Mouse (Mus musculus): ENCODE measurements around the gene Kdm5b. TPM values are rescaled to one million over a fixed set of nuclear protein-coding genes. Genes with fewer than 3 reads are reported as not detected.

Gene Kdm5b
- polyA plus RNA-seq, 1 experiment from 2014 or later = 38.6 TPM

DNA sequence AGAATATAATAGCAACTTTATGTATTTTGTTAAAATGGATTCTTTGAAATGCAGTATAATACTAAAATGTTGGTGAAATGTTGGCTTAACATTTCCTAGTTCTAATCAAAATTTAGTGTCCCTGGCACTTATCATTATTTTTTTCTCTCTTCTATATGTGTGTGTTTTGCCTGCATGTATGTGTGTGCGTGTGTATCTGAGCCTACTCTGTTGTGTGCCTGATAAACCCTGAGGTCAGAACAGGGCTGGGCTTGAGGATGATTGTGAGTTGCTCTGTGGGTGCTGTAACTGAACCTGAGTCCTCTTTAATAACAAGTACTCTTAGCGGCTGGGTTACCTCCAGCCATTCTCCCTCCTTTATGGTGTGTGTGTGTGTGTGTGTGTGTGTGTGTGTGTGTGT, 55.0 kb downstream of the Kdm5b start:
- H3K4me3 ChIP-seq (ENCODE audit: control insufficient read depth in 1 of 2, insufficient read depth in 1 of 2, low read depth in 1 of 2, low read length in 2 of 2) = no peak overlapping the region
- peaks cover 86% of the 10 kb centered on the region for H3K36me3 ChIP-seq (ENCODE audit: control insufficient read depth, insufficient read depth, low read length)
- ATAC-seq (ENCODE audit: insufficient number of reproducible peaks, insufficient read depth, low FRiP score, low read depth) = no peak
- H3K4me2 ChIP-seq (ENCODE audit: low read length) = no peak overlapping the region
- H3K9me3 ChIP-seq (ENCODE audit: control insufficient read depth, low read length) = no peaks in the 10 kb centered on the region
- 89% methylated on average over 2 of the region's 2 CpGs for WGBS
- H3K27ac ChIP-seq (replicated peaks in 1 of 2; ENCODE audit: control insufficient read depth in 1 of 2, insufficient read depth in 1 of 2, low read depth in 2 of 2, low read length in 2 of 2) = no peak overlapping the region
- no peaks in the 10 kb centered on the region for H3K4me1 ChIP-seq (ENCODE audit: control insufficient read depth in 2 of 2, insufficient read depth in 2 of 2, low read length in 2 of 2)
- no peaks in the 10 kb centered on the region for H3K27me3 ChIP-seq (ENCODE audit: control insufficient read depth, insufficient read depth, low read length)
- no peak overlapping the region for H3K9ac ChIP-seq (ENCODE audit: low read length)

DNA sequence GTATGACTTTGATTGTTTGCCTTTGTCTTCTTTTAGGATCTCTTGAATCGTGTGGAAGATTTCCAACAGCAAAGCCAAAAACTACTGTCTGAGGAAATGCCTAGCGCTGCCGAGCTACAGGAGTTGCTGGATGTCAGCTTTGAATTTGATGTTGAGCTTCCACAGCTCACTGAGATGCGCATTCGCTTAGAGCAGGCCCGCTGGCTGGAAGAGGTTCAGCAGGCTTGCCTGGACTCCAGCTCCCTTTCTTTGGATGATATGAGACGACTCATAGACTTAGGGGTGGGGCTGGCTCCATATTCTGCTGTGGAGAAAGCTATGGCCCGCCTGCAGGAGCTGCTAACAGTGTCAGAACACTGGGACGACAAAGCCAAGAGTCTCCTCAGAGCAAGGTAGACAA, 57.7 kb downstream of the Kdm5b start:
- no peaks in the 10 kb centered on the region for H3K4me1 ChIP-seq (ENCODE audit: control insufficient read depth in 2 of 2, insufficient read depth in 2 of 2, low read length in 2 of 2)
- H3K4me2 ChIP-seq (ENCODE audit: low read length) = no peak overlapping the region
- H3K27me3 ChIP-seq (ENCODE audit: control insufficient read depth, insufficient read depth, low read length) = no peaks in the 10 kb centered on the region
- ATAC-seq (ENCODE audit: insufficient number of reproducible peaks, insufficient read depth, low FRiP score, low read depth) = no peak
- peaks cover 94% of the 10 kb centered on the region for H3K36me3 ChIP-seq (ENCODE audit: control insufficient read depth, insufficient read depth, low read length)
- H3K27ac ChIP-seq (replicated peaks in 1 of 2; ENCODE audit: control insufficient read depth in 1 of 2, insufficient read depth in 1 of 2, low read depth in 2 of 2, low read length in 2 of 2) = no peak overlapping the region
- H3K4me3 ChIP-seq (ENCODE audit: control insufficient read depth in 1 of 2, insufficient read depth in 1 of 2, low read depth in 1 of 2, low read length in 2 of 2) = no peak overlapping the region
- H3K9ac ChIP-seq (ENCODE audit: low read length) = no peak overlapping the region
- H3K9me3 ChIP-seq (ENCODE audit: control insufficient read depth, low read length) = no peaks in the 10 kb centered on the region
- 72% methylated on average over 9 of the region's 9 CpGs for WGBS

DNA sequence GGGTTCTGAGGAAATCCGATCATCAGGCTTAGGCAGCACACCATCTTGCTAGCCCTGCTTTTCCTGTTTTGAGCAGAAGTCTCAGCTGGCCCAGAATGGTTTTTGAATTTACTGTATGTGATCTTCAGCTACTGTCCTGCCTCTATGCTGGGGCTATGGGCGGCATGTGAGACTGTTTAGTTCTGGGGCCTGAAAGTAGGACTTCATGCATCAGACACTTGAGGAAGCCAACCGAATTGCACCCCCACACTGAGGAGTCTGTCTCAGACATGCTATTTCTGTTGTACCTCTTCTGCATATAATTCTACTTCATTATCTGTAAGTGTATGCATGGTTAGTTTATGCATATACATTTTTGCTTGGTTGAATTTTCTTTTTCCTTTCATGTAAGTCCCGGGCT, 65.4 kb downstream of the Kdm5b start:
- Histone ChIP-seq H3K4me1 (ENCODE audit: control insufficient read depth in 2 of 2, insufficient read depth in 2 of 2, low read length in 2 of 2) (no peaks in the 10 kb centered on the region), H3K27me3 (ENCODE audit: control insufficient read depth, insufficient read depth, low read length) (no peaks in the 10 kb centered on the region), H3K9ac (ENCODE audit: low read length) (no peak overlapping the region), H3K4me2 (ENCODE audit: low read length) (no peak overlapping the region), H3K4me3 (ENCODE audit: control insufficient read depth in 1 of 2, insufficient read depth in 1 of 2, low read depth in 1 of 2, low read length in 2 of 2) (no peak overlapping the region), H3K36me3 (ENCODE audit: control insufficient read depth, insufficient read depth, low read length) (peaks cover 98% of the 10 kb centered on the region), H3K27ac (replicated peaks in 1 of 2; ENCODE audit: control insufficient read depth in 1 of 2, insufficient read depth in 1 of 2, low read depth in 2 of 2, low read length in 2 of 2) (no peak overlapping the region), H3K9me3 (ENCODE audit: control insufficient read depth, low read length) (no peaks in the 10 kb centered on the region)
- ATAC-seq (ENCODE audit: insufficient number of reproducible peaks, insufficient read depth, low FRiP score, low read depth) = no peak
- WGBS = 88% methylated on average over 4 of the region's 4 CpGs

DNA sequence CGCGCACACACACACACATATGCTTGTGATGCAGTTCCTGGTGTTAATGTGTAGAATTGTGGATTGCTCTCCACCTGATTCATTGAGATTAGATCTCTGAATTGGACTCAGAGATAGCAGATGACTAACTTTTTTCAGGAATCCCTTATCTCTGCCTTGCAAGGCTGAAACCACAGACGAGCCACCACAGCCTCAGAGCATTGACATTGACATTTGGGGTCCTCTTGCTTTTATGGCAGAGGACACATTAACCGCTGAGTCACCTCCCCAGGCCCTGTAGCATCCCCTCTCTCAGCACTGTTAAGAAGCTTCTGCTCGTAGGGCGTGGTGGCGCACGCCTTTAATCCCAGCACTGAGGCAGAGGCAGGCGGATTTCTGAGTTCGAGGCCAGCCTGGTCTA, 69.5 kb downstream of the Kdm5b start:
- H3K27ac ChIP-seq (replicated peaks in 1 of 2; ENCODE audit: control insufficient read depth in 1 of 2, insufficient read depth in 1 of 2, low read depth in 2 of 2, low read length in 2 of 2) = no peak overlapping the region
- H3K36me3 ChIP-seq (ENCODE audit: control insufficient read depth, insufficient read depth, low read length) = peaks cover 99% of the 10 kb centered on the region
- no peaks in the 10 kb centered on the region for H3K9me3 ChIP-seq (ENCODE audit: control insufficient read depth, low read length)
- no peak for ATAC-seq (ENCODE audit: insufficient number of reproducible peaks, insufficient read depth, low FRiP score, low read depth)
- H3K27me3 ChIP-seq (ENCODE audit: control insufficient read depth, insufficient read depth, low read length) = no peaks in the 10 kb centered on the region
- no peak overlapping the region for H3K4me2 ChIP-seq (ENCODE audit: low read length)
- H3K9ac ChIP-seq (ENCODE audit: low read length) = no peak overlapping the region
- no peaks in the 10 kb centered on the region for H3K4me1 ChIP-seq (ENCODE audit: control insufficient read depth in 2 of 2, insufficient read depth in 2 of 2, low read length in 2 of 2)
- no peak overlapping the region for H3K4me3 ChIP-seq (ENCODE audit: control insufficient read depth in 1 of 2, insufficient read depth in 1 of 2, low read depth in 1 of 2, low read length in 2 of 2)
- 88% methylated on average over 10 of the region's 10 CpGs for WGBS

DNA sequence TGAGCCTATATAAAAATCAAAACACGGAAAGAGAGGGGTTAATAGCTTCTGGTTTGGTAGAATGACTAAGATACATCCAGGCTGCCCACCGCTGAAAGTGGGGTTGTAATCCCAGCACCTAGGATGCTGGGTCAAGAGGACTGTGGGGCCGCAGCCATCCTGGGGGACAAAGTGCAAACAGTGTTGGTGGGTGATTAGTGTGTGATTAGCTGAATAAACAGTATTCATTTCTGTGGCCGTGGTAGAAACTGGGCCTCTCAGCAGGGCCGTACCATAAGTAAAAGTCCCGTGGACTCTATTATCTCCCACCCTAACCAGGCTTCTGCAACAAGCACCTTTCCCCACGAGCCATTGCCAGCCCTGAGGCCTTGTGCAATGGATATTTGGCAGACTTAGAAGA, 74.3 kb downstream of the Kdm5b start:
- Histone ChIP-seq H3K36me3 (ENCODE audit: control insufficient read depth, insufficient read depth, low read length) (peaks cover 58% of the 10 kb centered on the region), H3K9me3 (ENCODE audit: control insufficient read depth, low read length) (no peaks in the 10 kb centered on the region), H3K27me3 (ENCODE audit: control insufficient read depth, insufficient read depth, low read length) (no peaks in the 10 kb centered on the region), H3K4me1 (ENCODE audit: control insufficient read depth in 2 of 2, insufficient read depth in 2 of 2, low read length in 2 of 2) (no peaks in the 10 kb centered on the region; a peak in 1 of 4 replicates), H3K9ac (ENCODE audit: low read length) (no peak overlapping the region), H3K4me2 (ENCODE audit: low read length) (no peak overlapping the region), H3K27ac (replicated peaks in 1 of 2; ENCODE audit: control insufficient read depth in 1 of 2, insufficient read depth in 1 of 2, low read depth in 2 of 2, low read length in 2 of 2) (no peak overlapping the region), H3K4me3 (ENCODE audit: control insufficient read depth in 1 of 2, insufficient read depth in 1 of 2, low read depth in 1 of 2, low read length in 2 of 2) (no peak overlapping the region)
- no peak for ATAC-seq (ENCODE audit: insufficient number of reproducible peaks, insufficient read depth, low FRiP score, low read depth)
- 73% methylated on average over 7 of the region's 7 CpGs for WGBS

DNA sequence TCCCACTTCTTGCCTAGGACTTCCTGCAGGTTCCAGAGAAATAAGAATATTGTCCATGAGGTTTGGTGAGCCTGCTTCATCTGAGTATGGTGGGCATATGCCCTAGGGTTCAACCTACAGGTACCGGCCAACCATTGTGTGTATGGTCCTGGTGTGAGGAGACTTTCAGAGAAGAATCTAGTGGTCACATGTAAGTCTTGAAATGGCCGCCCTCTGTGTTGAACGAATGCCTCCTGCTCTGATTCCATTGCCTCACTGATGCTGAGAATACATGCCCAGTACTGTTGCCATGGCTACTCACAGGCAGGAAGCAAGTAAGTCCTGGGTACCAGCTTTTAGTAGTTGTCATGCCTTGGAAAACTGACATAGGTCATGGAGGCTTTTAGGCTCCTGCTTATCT, 76.3 kb downstream of the Kdm5b start:
- Histone ChIP-seq H3K27ac (replicated peaks in 1 of 2; ENCODE audit: control insufficient read depth in 1 of 2, insufficient read depth in 1 of 2, low read depth in 2 of 2, low read length in 2 of 2) (no peak overlapping the region), H3K9ac (ENCODE audit: low read length) (no peak overlapping the region), H3K27me3 (ENCODE audit: control insufficient read depth, insufficient read depth, low read length) (no peaks in the 10 kb centered on the region), H3K36me3 (ENCODE audit: control insufficient read depth, insufficient read depth, low read length) (peaks cover 39% of the 10 kb centered on the region), H3K4me2 (ENCODE audit: low read length) (no peak overlapping the region), H3K4me1 (ENCODE audit: control insufficient read depth in 2 of 2, insufficient read depth in 2 of 2, low read length in 2 of 2) (no peaks in the 10 kb centered on the region; a peak in 1 of 4 replicates), H3K4me3 (ENCODE audit: control insufficient read depth in 1 of 2, insufficient read depth in 1 of 2, low read depth in 1 of 2, low read length in 2 of 2) (no peak overlapping the region), H3K9me3 (ENCODE audit: control insufficient read depth, low read length) (no peaks in the 10 kb centered on the region)
- no peak for ATAC-seq (ENCODE audit: insufficient number of reproducible peaks, insufficient read depth, low FRiP score, low read depth)
- WGBS = 76% methylated on average over 3 of the region's 3 CpGs

DNA sequence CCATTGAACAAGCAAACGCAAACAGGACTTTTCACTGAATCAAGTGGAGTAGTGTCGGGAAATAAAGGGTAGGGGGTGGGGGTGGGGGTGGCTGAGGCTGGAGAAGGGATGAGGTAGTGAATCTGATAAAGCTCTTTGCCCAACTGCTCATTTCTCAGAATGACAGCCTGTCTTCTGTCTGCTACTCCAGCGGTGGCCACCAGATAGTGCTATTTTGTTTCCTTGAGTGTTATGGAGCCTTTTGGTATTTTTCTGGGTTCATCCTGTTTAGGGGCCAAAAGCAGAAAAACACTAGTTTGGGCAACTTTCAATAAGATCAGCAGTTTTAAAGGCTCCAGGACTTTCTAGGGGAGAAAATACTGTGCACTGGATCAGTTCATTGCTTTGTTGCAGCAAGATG, 76.7 kb downstream of the Kdm5b start:
- ATAC-seq (ENCODE audit: insufficient number of reproducible peaks, insufficient read depth, low FRiP score, low read depth) = no peak
- Histone ChIP-seq H3K36me3 (ENCODE audit: control insufficient read depth, insufficient read depth, low read length) (peaks cover 34% of the 10 kb centered on the region), H3K27ac (replicated peaks in 1 of 2; ENCODE audit: control insufficient read depth in 1 of 2, insufficient read depth in 1 of 2, low read depth in 2 of 2, low read length in 2 of 2) (no peak overlapping the region), H3K9me3 (ENCODE audit: control insufficient read depth, low read length) (no peaks in the 10 kb centered on the region), H3K27me3 (ENCODE audit: control insufficient read depth, insufficient read depth, low read length) (peaks cover 1% of the 10 kb centered on the region; the same call in 1 of the 2 replicates), H3K4me1 (ENCODE audit: control insufficient read depth in 2 of 2, insufficient read depth in 2 of 2, low read length in 2 of 2) (no peaks in the 10 kb centered on the region; a peak in 1 of 4 replicates), H3K9ac (ENCODE audit: low read length) (no peak overlapping the region), H3K4me2 (ENCODE audit: low read length) (no peak overlapping the region), H3K4me3 (ENCODE audit: control insufficient read depth in 1 of 2, insufficient read depth in 1 of 2, low read depth in 1 of 2, low read length in 2 of 2) (no peak overlapping the region)
- 10% methylated on average over 3 of the region's 3 CpGs for WGBS

DNA sequence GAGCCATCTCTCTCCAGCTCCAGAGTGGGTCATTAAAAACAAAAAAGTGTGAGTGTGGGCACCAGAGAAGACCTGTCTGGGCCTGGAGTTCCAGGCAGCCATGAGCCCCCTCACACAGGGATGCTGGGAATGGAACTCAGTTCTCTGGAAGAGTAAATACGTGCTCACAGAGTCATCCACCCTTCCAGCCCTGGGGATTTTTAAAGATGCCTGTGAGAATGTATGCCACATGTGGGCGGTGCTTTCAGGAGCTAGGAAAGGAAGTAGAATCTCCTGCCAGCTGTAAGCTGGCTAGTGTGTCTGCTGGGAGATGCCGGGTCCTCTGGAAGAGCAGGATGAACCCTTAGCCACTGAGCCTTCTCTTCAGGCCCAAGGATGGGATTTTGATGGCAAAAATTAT, 78.1 kb downstream of the Kdm5b start:
- WGBS = 30% methylated on average over 3 of the region's 3 CpGs
- no peaks in the 10 kb centered on the region for H3K9me3 ChIP-seq (ENCODE audit: control insufficient read depth, low read length)
- no peaks in the 10 kb centered on the region; a peak in 1 of 4 replicates for H3K4me1 ChIP-seq (ENCODE audit: control insufficient read depth in 2 of 2, insufficient read depth in 2 of 2, low read length in 2 of 2)
- peaks cover 10% of the 10 kb centered on the region for H3K27me3 ChIP-seq (ENCODE audit: control insufficient read depth, insufficient read depth, low read length)
- H3K36me3 ChIP-seq (ENCODE audit: control insufficient read depth, insufficient read depth, low read length) = peaks cover 21% of the 10 kb centered on the region
- no peak overlapping the region for H3K27ac ChIP-seq (replicated peaks in 1 of 2; ENCODE audit: control insufficient read depth in 1 of 2, insufficient read depth in 1 of 2, low read depth in 2 of 2, low read length in 2 of 2)
- H3K4me2 ChIP-seq (ENCODE audit: low read length) = no peak overlapping the region
- H3K4me3 ChIP-seq (ENCODE audit: control insufficient read depth in 1 of 2, insufficient read depth in 1 of 2, low read depth in 1 of 2, low read length in 2 of 2) = no peak overlapping the region
- ATAC-seq (ENCODE audit: insufficient number of reproducible peaks, insufficient read depth, low FRiP score, low read depth) = no peak
- H3K9ac ChIP-seq (ENCODE audit: low read length) = no peak overlapping the region

Measured in heart, embryonic 14.5 days (tissue).